Mouse (Mus musculus): ENCODE results near the gene Shc3. TPM values are rescaled to one million over a fixed set of nuclear protein-coding genes. Genes with fewer than 3 reads are reported as not detected.

Gene Shc3
- polyA plus RNA-seq, 1 experiment from 2014 or later: 0.43 TPM

DNA sequence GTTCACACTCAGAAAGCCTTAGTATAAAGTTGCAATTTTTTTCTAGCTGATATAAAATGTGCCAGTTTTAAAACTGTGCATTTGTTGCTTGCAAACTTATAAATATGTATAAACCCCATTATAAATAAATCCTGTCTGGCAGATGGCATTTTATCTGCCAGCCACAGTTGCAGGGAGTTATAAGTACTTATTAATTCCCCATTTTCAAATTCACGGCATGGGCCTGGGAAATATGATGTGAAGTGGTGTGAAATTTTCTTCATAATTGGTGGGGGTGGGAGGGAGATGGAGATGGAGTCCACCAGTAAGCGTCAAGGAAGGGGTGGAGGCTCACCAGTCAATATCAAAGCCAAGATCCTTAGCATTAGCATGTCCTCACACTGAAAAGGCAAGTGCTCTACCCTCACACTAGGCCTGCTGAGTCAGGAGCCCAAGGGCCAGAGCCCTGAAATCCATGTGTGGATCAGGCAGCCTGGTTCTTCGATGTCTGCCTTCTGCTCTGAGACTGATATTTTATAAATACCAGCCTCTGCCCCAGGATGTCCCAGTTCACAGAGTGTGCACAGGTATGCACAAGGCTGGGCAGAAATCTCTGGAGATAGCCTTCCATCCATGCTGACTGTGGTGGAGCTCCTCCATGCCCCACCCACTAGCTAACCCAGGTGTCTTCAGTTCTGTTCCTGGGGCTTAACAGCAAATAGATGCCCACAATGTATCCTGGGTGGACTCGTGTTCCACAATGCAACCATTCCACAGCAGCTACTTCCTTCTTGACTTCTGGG lies 143.4 kb downstream of the Shc3 start:
- Histone ChIP-seq H3K4me2 (ENCODE audit: low read length) (no peak overlapping the region), H3K27ac (ENCODE audit: low read depth) (no peak overlapping the region), H3K4me1 (replicated peaks; ENCODE audit: control insufficient read depth, insufficient read depth, low read length) (no peaks in the 10 kb centered on the region), H3K4me3 (ENCODE audit: low read depth, low read length) (no peak overlapping the region), H3K36me3 (ENCODE audit: control insufficient read depth, insufficient read depth, low read length) (peaks cover 27% of the 10 kb centered on the region), H3K9ac (ENCODE audit: low read length) (no peak overlapping the region), H3K27me3 (replicated peaks; ENCODE audit: control insufficient read depth, insufficient read depth, low read length) (no peaks in the 10 kb centered on the region), H3K9me3 (ENCODE audit: control insufficient read depth, low read length) (no peaks in the 10 kb centered on the region)
- DNase-seq (ENCODE audit: low spot score) (no peak), ATAC-seq (replicated peaks; ENCODE audit: low FRiP score, low TSS enrichment, low read depth) (no peak)
- WGBS: 88% methylated on average over 4 of the region's 4 CpGs

DNA sequence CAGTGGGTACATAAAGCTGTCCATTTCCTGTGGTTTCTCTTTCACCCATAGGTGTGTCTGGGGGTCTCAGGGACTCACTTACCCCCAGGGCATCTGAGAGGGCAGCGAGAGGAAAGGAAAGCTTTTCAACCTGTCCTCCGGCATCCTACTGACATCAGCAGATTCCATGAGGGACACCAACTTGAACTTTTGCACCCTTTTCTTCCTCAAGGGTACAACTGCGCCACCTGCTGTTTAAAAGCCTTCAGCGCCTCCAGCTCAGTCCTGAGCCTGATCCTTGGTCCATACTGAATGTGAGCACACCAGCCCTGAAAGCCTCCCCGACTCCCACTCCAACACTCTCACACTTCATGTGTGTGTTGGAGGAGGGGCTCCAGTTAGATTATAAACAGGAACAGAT lies 144.6 kb downstream of the Shc3 start:
- 16% methylated on average over 5 of the region's 5 CpGs for WGBS
- Histone ChIP-seq H3K36me3 (ENCODE audit: control insufficient read depth, insufficient read depth, low read length) (peaks cover 39% of the 10 kb centered on the region), H3K4me2 (ENCODE audit: low read length) (no peak overlapping the region), H3K9me3 (ENCODE audit: control insufficient read depth, low read length) (no peaks in the 10 kb centered on the region), H3K9ac (ENCODE audit: low read length) (no peak overlapping the region), H3K4me1 (replicated peaks; ENCODE audit: control insufficient read depth, insufficient read depth, low read length) (no peaks in the 10 kb centered on the region), H3K4me3 (ENCODE audit: low read depth, low read length) (no peak overlapping the region), H3K27me3 (replicated peaks; ENCODE audit: control insufficient read depth, insufficient read depth, low read length) (no peaks in the 10 kb centered on the region), H3K27ac (ENCODE audit: low read depth) (no peak overlapping the region)
- DNase-seq (ENCODE audit: low spot score) (peak; percentile 88), ATAC-seq (replicated peaks; ENCODE audit: low FRiP score, low TSS enrichment, low read depth) (no peak)

DNA sequence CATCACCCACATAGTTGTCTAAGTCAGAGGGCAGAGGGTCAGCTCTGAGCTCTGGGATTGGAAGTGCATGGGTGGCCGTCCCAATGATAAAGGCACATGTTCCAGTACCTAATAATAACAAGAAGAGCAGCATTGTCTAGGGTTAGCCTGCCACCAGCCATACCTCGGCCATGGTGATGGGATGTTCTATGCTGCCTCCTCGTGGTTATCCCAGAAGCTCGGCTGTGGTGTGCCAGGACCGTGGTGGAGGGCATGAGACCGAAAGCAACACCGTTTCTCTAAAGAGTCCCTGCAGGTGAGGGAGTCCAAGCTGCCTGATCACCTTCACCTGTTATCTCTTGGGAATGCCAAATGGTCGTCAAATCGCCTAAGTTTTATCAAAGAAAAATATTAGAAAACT lies 145.6 kb downstream of the Shc3 start:
- H3K27ac ChIP-seq (ENCODE audit: low read depth): no peak overlapping the region
- no peaks in the 10 kb centered on the region for H3K9me3 ChIP-seq (ENCODE audit: control insufficient read depth, low read length)
- WGBS: 77% methylated on average over 9 of the region's 9 CpGs
- H3K9ac ChIP-seq (ENCODE audit: low read length): no peak overlapping the region
- H3K4me2 ChIP-seq (ENCODE audit: low read length): no peak overlapping the region
- peaks cover 49% of the 10 kb centered on the region for H3K36me3 ChIP-seq (ENCODE audit: control insufficient read depth, insufficient read depth, low read length)
- no peaks in the 10 kb centered on the region for H3K27me3 ChIP-seq (replicated peaks; ENCODE audit: control insufficient read depth, insufficient read depth, low read length)
- 0 out of 2 replicates have a peak, but pooled peaks cover 2% of the 10 kb centered on the region for H3K4me1 ChIP-seq (replicated peaks; ENCODE audit: control insufficient read depth, insufficient read depth, low read length)
- ATAC-seq (replicated peaks; ENCODE audit: low FRiP score, low TSS enrichment, low read depth): no peak
- H3K4me3 ChIP-seq (ENCODE audit: low read depth, low read length): no peak overlapping the region
- DNase-seq (ENCODE audit: low spot score): no peak

DNA sequence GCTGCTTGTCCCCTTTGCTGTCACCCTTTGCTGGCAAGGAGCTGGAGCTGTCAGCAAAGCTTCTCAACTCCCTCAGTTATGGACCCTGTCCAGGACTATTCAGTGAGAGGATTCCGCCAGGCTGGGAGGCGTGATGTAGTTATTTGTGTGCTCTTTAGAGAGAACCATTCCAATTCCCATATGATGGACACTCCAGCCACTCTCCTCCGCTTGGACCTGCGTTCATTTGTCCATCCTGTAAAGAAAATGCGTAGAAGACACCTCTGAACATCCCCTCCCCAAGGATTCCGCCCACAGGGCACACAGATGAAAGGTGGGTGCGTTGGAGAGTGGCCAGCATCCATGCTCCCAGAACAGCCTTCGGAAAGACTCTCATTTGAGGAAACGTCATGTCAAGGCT lies 148.4 kb downstream of the Shc3 start:
- DNase-seq (ENCODE audit: low spot score): no peak
- ATAC-seq (replicated peaks; ENCODE audit: low FRiP score, low TSS enrichment, low read depth): no peak
- H3K4me3 ChIP-seq (ENCODE audit: low read depth, low read length): no peak overlapping the region
- peaks cover 62% of the 10 kb centered on the region for H3K36me3 ChIP-seq (ENCODE audit: control insufficient read depth, insufficient read depth, low read length)
- no peak overlapping the region for H3K9ac ChIP-seq (ENCODE audit: low read length)
- H3K4me2 ChIP-seq (ENCODE audit: low read length): no peak overlapping the region
- H3K9me3 ChIP-seq (ENCODE audit: control insufficient read depth, low read length): no peaks in the 10 kb centered on the region
- 81% methylated on average over 9 of the region's 9 CpGs for WGBS
- no peaks in the 10 kb centered on the region for H3K27me3 ChIP-seq (replicated peaks; ENCODE audit: control insufficient read depth, insufficient read depth, low read length)
- no peak overlapping the region for H3K27ac ChIP-seq (ENCODE audit: low read depth)
- H3K4me1 ChIP-seq (replicated peaks; ENCODE audit: control insufficient read depth, insufficient read depth, low read length): peaks cover 22% of the 10 kb centered on the region

DNA sequence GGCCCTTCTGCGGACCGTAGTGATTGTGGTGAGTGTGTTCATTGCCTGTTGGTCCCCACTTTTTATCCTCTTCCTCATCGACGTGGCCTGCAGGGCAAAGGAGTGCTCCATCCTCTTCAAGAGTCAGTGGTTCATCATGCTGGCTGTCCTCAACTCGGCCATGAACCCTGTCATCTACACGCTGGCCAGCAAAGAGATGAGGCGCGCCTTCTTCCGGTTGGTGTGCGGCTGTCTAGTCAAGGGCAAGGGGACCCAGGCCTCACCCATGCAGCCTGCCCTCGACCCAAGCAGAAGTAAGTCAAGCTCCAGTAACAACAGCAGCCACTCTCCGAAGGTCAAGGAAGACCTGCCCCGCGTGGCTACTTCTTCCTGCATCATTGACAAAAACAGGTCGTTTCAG lies 149.7 kb downstream of the Shc3 start:
- peaks cover 75% of the 10 kb centered on the region for H3K36me3 ChIP-seq (ENCODE audit: control insufficient read depth, insufficient read depth, low read length)
- H3K4me1 ChIP-seq (replicated peaks; ENCODE audit: control insufficient read depth, insufficient read depth, low read length): peaks cover 22% of the 10 kb centered on the region
- no peak overlapping the region for H3K27ac ChIP-seq (ENCODE audit: low read depth)
- no peak overlapping the region for H3K4me3 ChIP-seq (ENCODE audit: low read depth, low read length)
- H3K9me3 ChIP-seq (ENCODE audit: control insufficient read depth, low read length): peaks cover 7% of the 10 kb centered on the region; the same call in 1 of the 2 replicates
- H3K9ac ChIP-seq (ENCODE audit: low read length): no peak overlapping the region
- DNase-seq (ENCODE audit: low spot score) (no peak), ATAC-seq (replicated peaks; ENCODE audit: low FRiP score, low TSS enrichment, low read depth) (no peak)
- WGBS: 90% methylated on average over 15 of the region's 15 CpGs
- no peak overlapping the region for H3K4me2 ChIP-seq (ENCODE audit: low read length)
- H3K27me3 ChIP-seq (replicated peaks; ENCODE audit: control insufficient read depth, insufficient read depth, low read length): no peaks in the 10 kb centered on the region

DNA sequence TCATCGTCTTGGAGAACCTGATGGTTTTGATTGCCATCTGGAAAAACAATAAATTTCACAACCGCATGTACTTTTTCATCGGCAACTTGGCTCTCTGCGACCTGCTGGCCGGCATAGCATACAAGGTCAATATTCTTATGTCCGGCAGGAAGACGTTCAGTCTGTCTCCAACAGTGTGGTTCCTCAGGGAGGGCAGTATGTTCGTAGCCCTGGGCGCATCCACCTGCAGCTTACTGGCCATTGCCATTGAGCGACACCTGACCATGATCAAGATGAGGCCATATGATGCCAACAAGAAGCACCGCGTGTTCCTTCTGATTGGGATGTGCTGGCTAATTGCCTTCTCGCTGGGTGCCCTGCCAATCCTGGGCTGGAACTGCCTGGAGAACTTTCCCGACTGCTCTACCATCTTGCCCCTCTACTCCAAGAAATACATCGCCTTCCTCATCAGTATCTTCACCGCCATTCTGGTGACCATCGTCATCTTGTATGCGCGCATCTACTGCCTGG lies 150.2 kb downstream of the Shc3 start:
- ATAC-seq (replicated peaks; ENCODE audit: low FRiP score, low TSS enrichment, low read depth) (no peak; the same call in 1 of the 2 replicates), DNase-seq (ENCODE audit: low spot score) (no peak)
- 77% methylated on average over 19 of the region's 19 CpGs for WGBS
- Histone ChIP-seq H3K27ac (ENCODE audit: low read depth) (no peak overlapping the region), H3K27me3 (replicated peaks; ENCODE audit: control insufficient read depth, insufficient read depth, low read length) (no peaks in the 10 kb centered on the region), H3K4me3 (ENCODE audit: low read depth, low read length) (no peak overlapping the region), H3K9me3 (ENCODE audit: control insufficient read depth, low read length) (peaks cover 7% of the 10 kb centered on the region; the same call in 1 of the 2 replicates), H3K9ac (ENCODE audit: low read length) (no peak overlapping the region; the same call in 1 of the 2 replicates), H3K4me1 (replicated peaks; ENCODE audit: control insufficient read depth, insufficient read depth, low read length) (peaks cover 22% of the 10 kb centered on the region), H3K4me2 (ENCODE audit: low read length) (peak overlapping the region; percentile 36), H3K36me3 (ENCODE audit: control insufficient read depth, insufficient read depth, low read length) (peaks cover 80% of the 10 kb centered on the region)

DNA sequence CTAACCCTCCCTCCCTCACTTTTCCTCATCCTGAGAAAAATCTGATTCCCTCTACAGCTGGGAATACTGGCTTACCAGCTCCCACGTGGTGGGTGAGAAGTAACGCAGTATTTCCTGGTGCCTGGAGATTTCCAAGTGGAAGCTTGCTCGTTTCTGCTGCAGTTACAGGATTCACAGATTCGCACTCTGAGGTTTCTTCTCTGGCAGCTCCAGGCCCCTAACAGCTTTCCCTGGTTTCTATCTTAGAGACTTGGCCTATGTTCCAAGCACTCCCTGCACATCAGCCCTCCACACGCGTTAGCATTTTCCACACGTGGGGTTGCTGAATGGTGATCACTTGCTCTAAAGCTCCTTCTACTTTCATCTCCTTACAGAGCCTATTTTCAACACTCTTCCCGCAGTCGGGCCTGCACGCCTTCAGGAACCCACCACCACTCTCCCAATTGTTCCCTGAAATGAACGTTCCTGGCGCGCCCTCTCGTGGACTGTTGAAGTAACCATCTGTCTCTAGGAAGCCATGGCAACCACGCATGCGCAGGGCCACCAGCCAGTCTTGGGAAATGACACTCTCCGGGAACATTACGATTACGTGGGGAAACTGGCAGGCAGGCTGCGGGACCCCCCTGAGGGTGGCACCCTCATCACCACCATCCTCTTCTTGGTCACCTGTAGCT lies 150.8 kb downstream of the Shc3 start:
- Histone ChIP-seq H3K36me3 (ENCODE audit: control insufficient read depth, insufficient read depth, low read length) (peaks cover 80% of the 10 kb centered on the region), H3K4me1 (replicated peaks; ENCODE audit: control insufficient read depth, insufficient read depth, low read length) (peaks cover 22% of the 10 kb centered on the region), H3K27ac (ENCODE audit: low read depth) (peak overlapping the region; percentile 73), H3K4me2 (ENCODE audit: low read length) (peak overlapping the region; percentile 36), H3K4me3 (ENCODE audit: low read depth, low read length) (no peak overlapping the region), H3K27me3 (replicated peaks; ENCODE audit: control insufficient read depth, insufficient read depth, low read length) (no peaks in the 10 kb centered on the region), H3K9ac (ENCODE audit: low read length) (peak overlapping the region; percentile 25; the same call in 1 of the 2 replicates), H3K9me3 (ENCODE audit: control insufficient read depth, low read length) (peaks cover 7% of the 10 kb centered on the region; the same call in 1 of the 2 replicates)
- ATAC-seq (replicated peaks; ENCODE audit: low FRiP score, low TSS enrichment, low read depth): peak; percentile 45
- 4% methylated on average over 20 of the region's 20 CpGs for WGBS
- DNase-seq (ENCODE audit: low spot score): peak; percentile 99

DNA sequence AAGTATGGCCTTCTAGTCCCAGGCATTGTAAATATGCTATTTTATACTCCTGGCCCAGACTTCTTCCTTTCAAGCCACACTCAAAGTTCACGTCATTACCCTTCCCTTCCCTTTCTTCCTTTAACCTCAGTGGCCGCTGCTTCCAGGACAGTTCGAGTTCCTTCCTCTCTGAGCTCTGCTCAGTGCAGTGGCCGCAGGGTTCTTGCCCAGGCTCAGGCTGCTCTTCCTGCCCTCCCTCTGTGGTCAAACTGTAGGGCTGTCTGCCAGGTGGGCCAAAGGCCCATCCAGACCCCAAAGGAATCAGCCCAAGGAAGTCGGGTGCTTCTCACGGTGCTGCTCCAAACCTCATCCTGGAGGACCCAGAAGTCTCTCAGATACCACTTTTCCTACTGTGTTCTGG lies 151.4 kb downstream of the Shc3 start:
- peaks cover 73% of the 10 kb centered on the region for H3K36me3 ChIP-seq (ENCODE audit: control insufficient read depth, insufficient read depth, low read length)
- peaks cover 7% of the 10 kb centered on the region; the same call in 1 of the 2 replicates for H3K9me3 ChIP-seq (ENCODE audit: control insufficient read depth, low read length)
- peak overlapping the region; percentile 25; the same call in 1 of the 2 replicates for H3K9ac ChIP-seq (ENCODE audit: low read length)
- DNase-seq (ENCODE audit: low spot score): no peak
- H3K27ac ChIP-seq (ENCODE audit: low read depth): peak overlapping the region; percentile 73
- WGBS: 55% methylated on average over 6 of the region's 6 CpGs
- no peak overlapping the region for H3K4me3 ChIP-seq (ENCODE audit: low read depth, low read length)
- H3K4me1 ChIP-seq (replicated peaks; ENCODE audit: control insufficient read depth, insufficient read depth, low read length): peaks cover 24% of the 10 kb centered on the region
- no peaks in the 10 kb centered on the region for H3K27me3 ChIP-seq (replicated peaks; ENCODE audit: control insufficient read depth, insufficient read depth, low read length)
- no peak for ATAC-seq (replicated peaks; ENCODE audit: low FRiP score, low TSS enrichment, low read depth)
- peak overlapping the region; percentile 23 for H3K4me2 ChIP-seq (ENCODE audit: low read length)
